Mouse (Mus musculus) cerebellum, adult 18-20 months (tissue): ENCODE results near the gene Tnfsf14.

ENCODE experiments used
- DNase-seq, 2 experiments: peaks; one replicate each; pipeline ENCODE4 v3.0.0; 2021

Gene Tnfsf14

DNA sequence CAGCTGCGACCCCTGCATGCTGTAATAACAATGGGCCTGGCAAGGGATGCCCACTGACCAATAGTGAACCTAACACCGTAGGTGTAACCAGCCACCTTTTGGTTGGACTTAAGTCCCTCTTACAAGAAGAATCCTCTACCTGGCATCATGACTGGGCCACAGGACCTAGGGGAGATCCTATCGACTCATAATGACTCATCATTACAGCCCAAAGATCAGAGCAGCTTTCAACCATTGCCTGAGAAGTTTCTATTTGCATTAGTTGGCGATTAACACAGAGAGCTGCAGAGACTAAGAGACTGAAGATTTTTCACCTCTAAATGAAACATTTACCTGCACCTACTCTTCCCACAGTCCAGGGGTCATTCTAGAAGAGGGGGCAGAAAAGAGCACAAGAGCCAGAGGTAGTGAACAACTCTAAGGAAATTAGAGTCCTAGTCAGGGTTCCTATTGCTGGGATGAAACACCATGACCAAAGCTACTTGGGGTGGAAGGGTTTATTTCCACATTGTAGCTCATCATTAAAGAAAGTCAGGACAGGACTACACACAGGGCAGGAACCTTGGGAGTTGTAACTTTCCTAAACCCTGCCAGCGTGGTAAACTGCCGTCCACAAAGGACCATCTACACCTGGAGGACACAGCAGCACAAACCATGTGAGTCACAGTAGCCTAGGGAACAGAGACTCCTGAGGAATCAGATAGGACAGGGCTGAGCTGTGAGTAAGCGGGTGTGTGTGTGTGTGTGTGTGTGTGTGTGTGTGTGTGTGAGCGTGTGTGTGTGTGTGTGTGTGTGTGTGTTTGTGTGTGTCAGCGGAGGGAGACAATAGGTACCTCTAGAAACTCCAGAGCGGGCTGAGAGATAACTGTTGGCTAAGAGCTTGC lies 8.1 kb upstream of the Tnfsf14 start:
- no peak for DNase-seq

DNA sequence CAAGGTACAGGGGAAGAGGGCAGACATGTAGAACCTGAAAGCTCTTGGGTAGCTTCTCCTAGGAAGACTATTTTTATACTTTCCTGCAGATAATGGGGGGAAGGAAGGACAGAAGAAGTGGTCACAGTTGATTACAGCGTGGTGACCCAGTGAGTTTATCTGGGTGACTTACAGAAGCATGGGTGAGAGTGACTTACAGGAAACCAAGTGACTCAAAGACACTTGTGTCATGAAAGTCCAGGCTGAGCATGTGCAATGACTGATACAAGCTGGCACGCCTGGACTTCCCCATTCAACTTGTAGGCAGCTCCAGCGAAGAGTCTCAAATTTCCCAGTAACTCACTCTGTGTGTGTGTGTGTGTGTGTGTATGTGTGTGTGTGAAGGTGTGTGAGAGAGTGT lies 4.3 kb upstream of the Tnfsf14 start:
- DNase-seq, result no peak

DNA sequence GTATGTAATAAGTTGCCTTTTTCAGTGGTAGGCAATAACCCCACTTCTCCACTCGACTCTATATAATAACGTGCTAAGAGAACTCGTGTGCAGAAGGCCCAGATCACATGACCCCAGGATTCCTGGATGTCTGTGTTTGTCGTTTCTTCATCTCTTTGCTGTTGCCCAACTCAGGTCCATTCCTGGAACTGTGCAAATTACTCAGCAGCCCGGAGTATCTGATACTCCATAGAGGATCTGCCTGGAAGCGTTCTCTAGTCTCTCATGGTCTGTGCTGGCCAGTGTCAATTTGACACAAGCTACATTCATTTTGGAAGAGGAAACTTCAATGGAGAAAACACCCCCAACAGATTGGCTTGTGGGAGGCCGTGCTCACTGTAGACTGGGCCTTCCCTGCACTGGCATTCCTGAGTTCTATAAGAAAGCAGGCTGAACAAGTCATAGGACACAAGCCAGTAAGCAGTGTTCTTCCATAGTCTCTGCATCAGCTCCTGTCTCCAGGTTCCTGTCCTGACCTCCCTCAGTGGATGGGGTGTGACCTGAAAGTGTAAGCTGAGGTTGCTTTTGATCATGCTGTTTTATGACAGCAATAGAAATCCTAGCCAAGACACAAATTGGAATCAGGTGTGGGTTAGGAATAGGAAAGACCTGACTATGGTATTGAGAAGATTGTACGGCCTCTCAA lies 1.5 kb upstream of the Tnfsf14 start:
- no peak for DNase-seq

DNA sequence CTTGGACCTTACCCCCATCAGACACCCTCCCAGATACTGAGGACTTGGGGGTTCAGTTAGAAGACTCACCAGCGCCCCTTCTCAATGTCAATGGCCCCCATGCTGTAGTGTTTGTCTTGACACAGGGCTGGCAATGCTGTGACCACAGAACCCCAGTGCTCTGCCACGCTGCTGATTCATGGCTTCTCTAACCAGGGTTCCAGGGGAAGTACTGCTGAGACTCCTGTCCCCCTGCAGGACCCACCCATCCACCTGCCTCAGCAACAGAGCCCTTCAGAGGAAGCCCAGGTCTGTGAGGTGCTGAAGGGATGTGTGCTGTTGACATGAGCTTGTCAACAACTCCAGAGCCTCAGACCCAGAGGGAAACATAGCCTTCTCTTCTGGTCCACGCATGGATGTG lies 794 bp upstream of the Tnfsf14 start:
- no peak for DNase-seq

DNA sequence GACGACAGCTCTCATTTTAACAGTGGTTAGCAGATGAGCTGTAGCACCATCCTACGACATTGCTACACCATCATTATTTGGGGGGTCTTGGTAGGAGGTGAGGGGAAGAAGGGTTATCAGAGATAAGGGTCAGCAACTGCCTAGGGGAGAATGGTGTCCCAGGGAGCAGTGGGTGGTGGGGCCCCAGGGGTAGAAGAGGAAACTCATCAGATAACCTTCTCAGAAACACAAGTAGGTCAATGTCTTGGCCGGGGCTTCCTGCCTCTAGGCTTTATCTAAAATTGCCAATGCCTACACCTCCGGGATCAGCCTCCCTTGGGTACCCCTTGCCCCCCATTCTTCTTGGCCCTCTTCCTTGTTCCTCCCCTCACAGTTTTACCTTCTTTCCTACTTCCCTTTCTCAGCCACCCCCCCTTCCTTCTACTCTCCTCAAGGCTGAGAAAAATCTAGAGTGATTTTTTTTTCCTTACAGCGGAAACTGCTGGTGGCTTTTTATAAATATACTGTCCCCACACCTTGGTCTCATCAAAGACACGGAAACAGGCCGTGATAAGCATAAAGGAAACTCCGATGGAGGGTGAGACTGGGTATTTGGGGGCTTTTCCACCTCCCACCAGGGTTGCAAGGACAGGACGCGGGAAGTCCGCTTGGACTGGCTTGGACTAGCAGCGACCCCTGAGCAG lies 5.3 kb downstream of the Tnfsf14 start:
- DNase-seq, result no peak

GRCm38 (mm10) chr17:57185641-57186040 lies 8.3 kb downstream of the Tnfsf14 start:
- DNase-seq, result no peak

DNA sequence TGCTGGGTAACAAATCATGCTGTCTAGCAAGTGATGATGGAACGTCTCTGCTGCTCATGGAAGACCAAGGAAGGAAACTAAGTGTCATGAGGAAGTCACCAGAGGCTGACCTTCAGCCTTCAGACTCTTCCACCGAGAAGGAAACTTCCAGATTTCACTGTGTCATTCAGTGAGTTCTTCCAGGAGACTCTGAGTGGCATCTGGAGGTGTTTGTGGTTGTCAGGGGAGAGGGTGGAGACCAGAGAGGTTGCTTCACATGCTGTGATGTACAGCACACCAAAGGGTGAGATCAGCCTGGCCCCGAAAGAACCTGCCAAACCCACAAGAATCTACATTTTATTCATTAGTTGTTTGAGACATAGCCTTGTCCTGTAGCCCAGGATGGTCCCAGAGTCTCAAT lies 11.1 kb downstream of the Tnfsf14 start:
- DNase-seq, result no peak

GRCm38 (mm10) chr17:57180363-57180762 lies 13.6 kb downstream of the Tnfsf14 start:
- DNase-seq, result peak; percentile 21 to 22

DNA sequence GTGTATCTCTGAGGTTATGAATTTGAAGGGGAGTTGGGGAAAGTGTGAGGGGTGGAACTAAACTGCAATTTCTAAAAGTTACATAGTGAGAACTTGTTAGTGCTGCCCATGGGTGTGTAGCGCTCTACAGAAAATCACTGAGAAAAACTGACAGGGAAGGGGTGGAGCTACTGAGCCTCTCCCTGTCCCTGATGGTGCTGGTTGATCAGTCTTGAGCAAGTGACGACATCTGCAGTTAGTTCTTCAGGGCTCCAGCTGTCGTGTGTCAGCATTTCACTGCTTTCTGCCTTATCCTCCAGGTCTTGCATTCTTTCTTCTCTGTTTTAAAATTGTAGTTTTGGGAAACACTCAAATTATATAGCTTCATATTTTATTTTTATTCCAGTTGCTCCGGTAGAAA lies 20.6 kb downstream of the Tnfsf14 start:
- no peak for DNase-seq

- DNase-seq, result no peak
Observed at GRCm38 (mm10) chr17:57172378-57172777, 21.6 kb downstream of the Tnfsf14 start.

DNA sequence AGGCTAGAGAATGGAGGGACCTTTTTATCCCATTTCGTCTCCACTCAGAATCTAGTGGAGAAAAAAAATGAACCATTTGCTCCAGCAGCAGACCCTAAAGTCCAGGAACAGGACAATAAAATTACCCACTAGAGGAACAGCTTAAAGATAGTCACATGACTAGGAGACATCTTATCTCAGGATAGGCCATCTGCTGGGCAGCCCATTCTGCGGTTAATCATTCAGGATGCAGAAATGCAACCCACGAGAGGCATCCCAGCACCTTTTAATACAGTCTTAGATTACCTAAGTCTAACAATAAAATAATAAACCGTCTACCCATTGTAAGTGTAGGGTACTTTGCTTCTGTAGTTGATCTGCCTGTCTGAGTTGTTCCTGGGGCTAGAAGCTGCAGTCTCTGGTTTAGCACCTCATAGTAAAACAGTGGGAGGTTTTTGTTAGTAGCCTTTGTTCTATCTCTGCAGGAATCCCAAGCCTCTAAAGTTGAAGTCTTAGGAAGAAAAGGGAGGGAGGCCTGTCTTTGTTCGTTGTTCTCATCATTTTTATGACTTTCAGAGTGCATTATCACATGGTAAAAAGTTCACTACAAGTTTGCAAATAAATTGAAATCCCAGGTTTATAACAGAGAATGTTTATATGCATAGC lies 23.2 kb downstream of the Tnfsf14 start:
- DNase-seq, result no peak

DNA sequence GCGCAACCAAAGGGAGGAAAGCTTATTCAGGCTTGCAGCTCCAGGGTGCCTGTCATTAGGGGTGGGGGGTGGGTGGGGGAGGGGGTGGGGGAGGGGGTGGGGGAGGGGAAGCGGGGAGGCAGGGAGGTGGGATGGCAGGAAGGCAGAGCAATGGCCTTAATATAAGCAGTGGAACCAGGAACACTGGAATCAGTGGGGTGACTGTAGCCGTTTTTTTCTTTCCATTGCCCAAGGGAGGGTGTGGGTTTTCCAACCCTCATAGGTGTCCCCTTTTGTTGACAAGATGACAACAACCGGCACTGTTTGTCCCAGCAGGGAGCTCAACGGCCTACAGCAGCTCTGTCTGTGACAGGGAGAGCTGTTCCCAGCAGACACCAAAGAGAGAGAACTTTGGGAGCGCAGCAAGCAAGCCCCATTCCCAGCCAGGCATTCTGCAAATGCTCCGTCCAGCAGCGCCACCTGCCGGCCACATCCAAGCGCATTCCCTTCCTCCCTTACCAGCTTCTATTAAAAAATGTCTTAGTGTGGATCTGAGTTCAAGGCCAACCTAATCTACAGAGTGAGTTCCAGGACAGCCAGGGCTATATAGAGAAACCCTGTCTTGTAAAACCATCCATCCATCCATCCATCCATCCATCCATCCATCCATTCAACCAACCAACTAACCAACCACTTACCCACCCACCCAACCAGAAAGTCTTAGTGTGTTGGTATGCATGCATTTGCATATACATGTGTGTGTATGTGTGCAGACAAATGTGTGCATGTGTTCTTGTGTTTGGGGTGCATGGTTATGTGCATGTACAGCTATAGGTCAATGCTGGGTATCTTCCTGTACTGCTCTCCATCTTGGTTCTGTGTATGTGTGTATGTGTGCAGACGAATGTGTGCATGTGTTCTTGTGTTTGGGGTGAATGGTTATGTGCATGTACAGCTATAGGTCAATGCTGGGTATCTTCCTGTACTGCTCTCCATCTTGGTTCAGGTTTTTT lies 26.9 kb downstream of the Tnfsf14 start:
- DNase-seq, result peak; percentile 87 to 94

DNA sequence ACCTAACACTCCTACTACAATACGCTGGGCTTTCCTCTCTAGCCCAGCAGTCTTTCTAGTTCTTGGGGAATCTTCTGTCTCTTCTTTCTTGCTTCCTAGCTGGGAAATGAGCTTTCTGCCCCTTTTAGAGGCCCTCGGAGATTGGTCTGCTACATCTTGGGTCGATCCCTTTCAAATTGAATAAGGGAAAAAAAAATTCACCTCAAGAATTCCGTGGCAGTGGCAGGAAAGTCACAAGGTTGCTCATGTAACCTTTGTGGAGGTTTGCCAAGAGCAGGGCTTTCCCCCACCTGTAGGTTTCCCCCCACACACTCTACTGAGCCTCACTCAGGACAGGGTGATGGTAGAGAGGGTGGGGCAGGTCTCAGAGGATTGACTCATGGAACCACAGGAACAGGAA lies 40.2 kb downstream of the Tnfsf14 start:
- DNase-seq, result no peak

GRCm38 (mm10) chr17:57153006-57153405 lies 41.0 kb downstream of the Tnfsf14 start:
- no peak for DNase-seq

- peak; percentile 21 to 45 for DNase-seq
Observed at GRCm38 (mm10) chr17:57148994-57149803, 44.8 kb downstream of the Tnfsf14 start, which contains the start of gene Cd70. Gene Cd70 (minus strand): TSS chr17:57149777.

- DNase-seq, result no peak
Observed at GRCm38 (mm10) chr17:57148343-57148742, 45.6 kb downstream of the Tnfsf14 start.

GRCm38 (mm10) chr17:57145115-57145514 lies 48.9 kb downstream of the Tnfsf14 start:
- no peak for DNase-seq

- DNase-seq, result no peak
Observed at GRCm38 (mm10) chr17:57143704-57144103, 50.3 kb downstream of the Tnfsf14 start.

GRCm38 (mm10) chr17:57139708-57140107 lies 54.3 kb downstream of the Tnfsf14 start:
- no peak for DNase-seq
